ENCODE assay signal across 4 mouse cellular contexts in the genomic region with DNA sequence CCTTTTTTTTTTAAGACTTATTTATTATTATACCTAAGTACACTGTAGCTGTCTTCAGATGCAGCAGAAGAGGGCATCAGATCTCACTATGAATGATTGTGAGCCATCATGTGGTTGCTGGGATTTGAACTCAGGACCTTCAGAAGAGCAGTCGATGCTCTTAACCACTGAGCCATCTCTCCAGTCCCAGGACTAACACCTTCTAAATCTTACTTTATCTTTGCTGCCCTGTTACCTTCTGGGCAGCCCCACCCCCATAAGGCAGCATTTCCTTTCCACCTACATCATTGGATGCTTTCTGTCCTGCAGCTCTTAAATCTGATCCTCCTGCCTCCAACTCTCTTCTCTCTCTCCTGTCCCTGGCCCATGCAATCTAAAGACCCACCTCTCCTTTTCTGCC. TPM values are rescaled to one million over a fixed set of nuclear protein-coding genes. Genes with fewer than 3 reads are reported as not detected.
"Had no signal": no experiment of that assay in that cellular context is flagged by ENCODE, and none has a peak within 500 bp of the region (broad histone marks: within the 10 kb centered on the region; RNA-seq: fewer than 3 reads in every experiment).

No protein-coding gene starts in this region.

RNA-seq across cellular contexts. Expression of gene Cby3, which starts 7.0 kb away (rescaled TPM):
- total RNA-seq: neutrophil, adult 5-6 weeks had no signal
- polyA plus RNA-seq: neural tube, embryonic 12.5 days; spleen, adult 2 months; thymus, postnatal 0 days had no signal
